Mouse (Mus musculus) thymus, adult 2 months (tissue): ENCODE results near the gene Serpinb1a.

Experiments
- CTCF ChIP-seq: fragments of 200-500 bp; IDR thresholded peaks from 2 replicates; pipeline ENCODE4 v1.5.1; 2012; ENCODE audit warnings: mild to moderate bottlenecking, control low read depth, low read length, moderate library complexity, borderline replicate concordance; ENCODE audit not compliant: control insufficient read depth, poor library complexity, insufficient read depth; ENCODE audit errors: extremely low read depth
- POLR2A ChIP-seq: fragments of 200-500 bp; IDR thresholded peaks from 2 replicates; pipeline ENCODE4 v1.6.1; 2012; ENCODE audit warnings: mild to moderate bottlenecking, low read length, control low read depth, moderate library complexity; ENCODE audit not compliant: control insufficient read depth, poor library complexity, insufficient read depth; ENCODE audit errors: extremely low read depth

DNA sequence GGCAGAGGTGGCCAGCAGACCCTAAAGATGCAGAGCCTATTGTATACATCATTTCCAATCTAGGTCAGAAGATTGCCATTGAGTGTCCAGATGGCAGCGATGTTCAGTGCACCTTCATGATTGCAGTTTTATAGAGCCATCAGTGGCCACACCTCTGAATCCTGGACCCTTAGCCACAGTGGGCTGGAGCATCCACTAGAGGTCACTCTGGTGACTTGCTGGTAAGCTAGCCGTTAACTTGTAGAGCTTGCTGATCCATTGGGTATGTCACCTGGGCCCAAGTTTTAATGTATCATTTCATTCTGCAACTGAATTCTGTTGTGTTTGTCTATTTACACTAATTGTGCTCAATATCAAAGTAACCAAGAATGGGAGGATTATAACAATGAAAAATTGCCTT is 14.6 kb upstream of the Serpinb1a start:
- TF ChIP-seq POLR2A: no peak
- TF ChIP-seq CTCF: no peak
